Mouse (Mus musculus): ENCODE data around the gene Pafah1b1.
A peak's percentile ranks its signal among the peaks of the same experiment; 100 is the strongest.

Pafah1b1 gene

GRCm38 (mm10) chr11:74724235-74724791 is at the start of gene Pafah1b1:
TSS of gene Pafah1b1 (minus strand) at chr11:74724670.
- DNase-seq = peak; percentile 96 to 98

- DNase-seq = no peak
Measured at GRCm38 (mm10) chr11:74772386-74772785, 47.9 kb upstream of the Pafah1b1 start.

- DNase-seq = no peak
Measured at GRCm38 (mm10) chr11:74771650-74772049, 47.2 kb upstream of the Pafah1b1 start.

DNA sequence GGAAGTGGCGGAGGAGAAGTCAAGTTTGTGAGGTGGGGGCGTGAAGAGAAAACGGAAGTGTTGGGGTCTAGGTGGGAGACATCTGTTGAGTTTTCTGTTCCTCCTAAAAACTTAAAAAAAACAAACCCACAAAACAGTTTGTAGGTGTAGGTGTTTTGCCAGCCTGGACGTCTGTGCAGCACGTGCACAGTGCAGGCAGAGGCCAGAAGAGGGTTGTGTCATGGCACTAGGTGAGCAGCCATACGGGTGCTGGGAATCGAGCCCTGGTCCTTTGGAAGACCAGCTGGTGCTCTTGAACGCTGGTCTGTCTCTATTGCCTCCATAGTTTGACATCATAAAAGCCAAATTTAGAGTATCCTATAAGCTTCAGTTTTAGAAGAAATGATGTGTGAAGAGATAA is 46.8 kb upstream of the Pafah1b1 start:
- no peak for DNase-seq

DNA sequence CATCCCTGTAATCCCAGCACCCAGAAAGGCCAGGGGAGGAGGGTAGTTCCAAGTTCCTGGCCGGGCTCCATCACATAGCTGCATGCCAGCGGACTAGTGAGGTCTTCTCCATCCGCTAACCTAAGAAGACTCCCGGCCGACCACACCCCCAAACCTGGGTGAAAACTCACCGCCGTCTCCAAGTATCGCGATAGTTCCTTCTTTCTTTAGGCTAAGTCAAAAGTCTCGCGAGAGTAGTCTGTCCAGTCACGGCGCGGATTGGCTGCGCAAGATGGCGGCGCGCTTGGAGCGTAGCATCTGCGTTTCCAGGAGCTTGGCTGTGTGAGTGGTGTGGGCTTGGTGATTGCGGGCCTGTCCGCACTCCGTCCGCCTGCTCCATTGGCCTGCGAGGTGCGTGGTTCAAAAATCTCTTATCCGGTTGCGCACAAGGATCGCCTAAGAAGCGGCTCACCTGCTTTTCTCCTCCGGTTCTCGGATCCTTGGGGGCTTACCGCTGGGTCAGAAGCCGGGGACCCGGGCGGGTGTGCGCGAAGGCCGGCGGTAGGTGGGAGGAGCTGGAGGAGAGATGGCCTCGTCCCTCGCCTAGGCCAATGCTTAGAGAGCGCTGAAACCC is 46.2 kb upstream of the Pafah1b1 start, which contains the start of gene Mettl16:
Gene Mettl16 (plus strand): TSS at position 236 of the 613 bp plus-strand sequence.
- DNase-seq = peak; percentile 90 to 93

GRCm38 (mm10) chr11:74770037-74770436 is 45.6 kb upstream of the Pafah1b1 start:
- DNase-seq = no peak

DNA sequence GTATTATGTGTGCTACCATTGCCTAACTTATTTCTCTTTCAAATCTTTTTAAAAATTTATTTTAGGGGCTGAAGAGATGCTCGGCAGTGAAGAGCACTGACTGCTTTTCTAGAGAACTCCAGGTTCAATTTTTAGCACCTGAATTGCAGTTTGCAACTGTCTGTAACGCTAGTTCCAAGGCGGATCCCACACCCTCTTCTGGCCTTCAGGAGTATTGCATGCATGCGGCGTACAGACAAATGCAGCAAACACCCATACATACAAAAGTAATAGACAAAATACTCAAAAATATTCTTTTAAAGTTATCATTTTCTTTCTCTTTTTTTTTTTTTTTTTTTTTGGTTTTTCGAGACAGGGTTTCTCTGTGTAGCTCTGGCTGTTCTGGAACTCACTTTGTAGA is 43.6 kb upstream of the Pafah1b1 start:
- peak; percentile 55 to 58 for DNase-seq

DNA sequence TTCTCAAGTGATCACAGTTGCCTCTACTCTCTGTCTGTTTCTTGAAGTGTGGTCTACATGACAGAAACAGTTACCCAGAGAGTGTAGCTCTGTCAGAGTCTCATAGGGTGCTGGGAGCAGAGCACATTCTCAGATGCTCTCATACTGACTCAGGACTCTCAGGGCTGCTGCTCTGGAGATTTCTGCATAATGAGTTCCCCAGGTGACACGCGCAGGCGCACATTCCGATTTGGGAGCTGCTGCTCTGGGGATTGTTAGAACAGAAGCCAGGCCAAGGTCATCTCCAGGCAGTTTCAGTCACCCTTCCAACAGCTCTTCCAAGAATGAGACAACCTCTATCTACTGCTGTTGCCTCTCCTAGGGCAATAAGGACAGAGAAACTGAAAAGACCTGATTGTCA is 43.0 kb upstream of the Pafah1b1 start:
- no peak for DNase-seq

DNA sequence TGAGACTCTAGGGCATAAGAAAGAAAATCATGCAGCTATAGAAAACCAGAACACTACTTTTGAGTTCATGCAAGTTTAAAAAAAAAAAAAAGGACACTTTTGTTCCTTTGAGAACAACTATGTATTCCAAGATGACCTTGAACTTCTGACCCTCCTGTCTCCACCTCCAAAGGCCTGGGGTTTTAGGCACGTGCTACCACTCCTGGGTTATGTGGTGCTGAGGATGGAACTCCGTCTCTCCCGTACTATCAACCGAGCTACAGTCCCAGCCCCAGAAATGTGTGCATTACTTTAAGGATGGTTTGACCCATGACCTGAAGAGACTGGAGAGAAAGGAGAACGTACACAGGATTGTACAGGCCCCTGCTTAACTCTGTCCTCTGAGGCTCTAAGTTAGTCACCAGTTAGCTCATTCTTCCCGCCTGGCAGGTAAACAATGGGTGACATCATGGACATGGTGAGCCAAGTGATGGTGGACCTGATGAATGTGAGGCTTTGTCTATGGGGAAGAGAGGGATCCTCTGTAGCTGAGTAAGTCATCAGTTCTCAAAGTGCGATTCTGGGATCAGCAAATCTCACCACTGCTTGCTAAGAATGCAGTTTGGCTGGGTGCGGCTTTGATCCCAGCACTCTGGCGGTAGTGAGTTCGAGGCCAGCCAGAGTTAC is 39.6 kb upstream of the Pafah1b1 start:
- no peak for DNase-seq

GRCm38 (mm10) chr11:74761011-74761705 is 36.7 kb upstream of the Pafah1b1 start:
- no peak for DNase-seq

- DNase-seq = no peak
Measured at GRCm38 (mm10) chr11:74756631-74757030, 32.2 kb upstream of the Pafah1b1 start.

DNA sequence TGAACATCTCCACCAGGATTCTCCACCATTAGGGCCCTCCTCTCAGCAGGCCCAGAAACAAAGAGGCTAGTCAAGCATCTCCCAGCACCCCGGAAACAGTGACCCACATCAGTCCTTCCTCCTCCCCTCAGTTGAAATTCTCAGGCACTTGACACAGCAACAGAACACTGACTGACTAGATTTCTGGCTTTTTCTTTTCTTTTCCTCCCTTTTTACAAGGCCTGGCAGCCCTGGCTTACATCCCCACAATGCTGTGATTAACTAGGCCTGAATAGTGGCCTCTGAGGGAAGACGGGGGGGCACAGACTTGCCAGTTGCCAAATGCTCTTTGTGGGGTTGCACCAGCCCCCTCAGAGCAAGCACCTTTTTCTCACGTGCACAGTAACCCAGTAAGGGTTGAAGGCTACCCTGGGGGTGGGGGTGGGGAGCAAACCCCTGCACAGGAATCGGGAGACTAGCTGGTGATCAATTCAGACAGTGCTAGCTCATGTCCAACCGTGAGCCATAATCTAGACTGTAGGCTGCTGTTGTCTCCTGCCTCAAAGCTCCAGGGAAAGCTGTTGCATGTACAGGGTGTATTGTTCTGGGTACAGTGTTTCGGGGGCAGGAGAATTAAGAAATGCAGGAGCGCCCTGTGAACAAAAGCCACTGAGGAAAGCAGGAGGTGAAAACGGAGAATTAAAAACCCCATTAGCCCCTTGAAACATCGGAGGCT is 27.0 kb upstream of the Pafah1b1 start:
- no peak for DNase-seq

DNA sequence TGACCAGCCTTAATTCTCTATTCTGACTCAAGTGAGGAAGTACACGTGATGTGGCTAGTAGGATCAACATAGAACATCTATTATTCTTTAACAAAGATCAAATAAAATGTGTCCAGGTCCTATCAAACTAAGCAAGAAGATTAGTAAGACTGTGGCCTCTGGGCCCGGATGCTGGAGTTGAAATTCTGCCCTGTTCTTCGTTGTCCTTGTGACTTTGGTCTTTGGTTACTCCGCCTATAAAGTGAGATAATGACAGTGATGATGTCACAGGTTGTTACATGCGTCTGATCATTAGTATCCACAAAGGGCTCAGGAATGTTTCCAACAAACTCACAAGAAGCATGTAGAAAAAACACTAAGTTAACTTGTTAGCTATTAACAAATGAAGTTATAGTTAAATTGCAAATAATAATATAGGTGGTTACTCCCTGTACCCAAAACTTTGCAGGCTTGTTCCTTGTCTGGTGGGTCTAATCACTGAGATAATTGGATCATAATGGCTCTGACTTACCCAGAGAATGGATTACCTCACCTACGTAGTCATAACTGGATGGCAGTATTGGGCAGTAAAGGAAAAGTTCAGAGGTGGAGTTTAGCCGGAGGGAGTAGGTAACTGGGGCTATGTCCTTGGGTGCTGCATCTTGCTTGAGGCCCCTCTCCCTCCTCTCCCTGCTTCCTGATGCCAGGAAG is 26.3 kb upstream of the Pafah1b1 start:
- no peak for DNase-seq

DNA sequence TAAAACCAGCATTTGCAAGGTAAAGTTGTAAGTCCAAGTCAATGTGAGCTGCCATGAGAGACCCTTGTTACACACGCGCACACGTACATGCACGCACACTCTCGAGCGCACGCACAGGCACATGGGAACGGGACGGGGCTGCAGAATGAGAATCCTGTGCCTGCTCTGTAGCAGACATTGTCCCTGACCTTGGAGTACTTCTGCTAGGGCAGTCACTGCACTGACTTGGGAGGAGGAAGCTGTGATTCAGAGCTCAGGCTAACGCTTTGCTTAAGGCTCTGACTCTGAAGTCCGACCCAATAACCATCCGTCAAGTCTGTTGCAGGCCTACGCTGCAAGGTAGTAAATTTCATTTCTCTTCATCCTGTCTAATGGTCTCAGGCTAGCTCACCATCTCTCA is 24.8 kb upstream of the Pafah1b1 start:
- DNase-seq = no peak

GRCm38 (mm10) chr11:74748022-74748421 is 23.6 kb upstream of the Pafah1b1 start:
- DNase-seq = no peak

- DNase-seq = no peak
Measured at GRCm38 (mm10) chr11:74737861-74738260, 13.4 kb upstream of the Pafah1b1 start.

DNA sequence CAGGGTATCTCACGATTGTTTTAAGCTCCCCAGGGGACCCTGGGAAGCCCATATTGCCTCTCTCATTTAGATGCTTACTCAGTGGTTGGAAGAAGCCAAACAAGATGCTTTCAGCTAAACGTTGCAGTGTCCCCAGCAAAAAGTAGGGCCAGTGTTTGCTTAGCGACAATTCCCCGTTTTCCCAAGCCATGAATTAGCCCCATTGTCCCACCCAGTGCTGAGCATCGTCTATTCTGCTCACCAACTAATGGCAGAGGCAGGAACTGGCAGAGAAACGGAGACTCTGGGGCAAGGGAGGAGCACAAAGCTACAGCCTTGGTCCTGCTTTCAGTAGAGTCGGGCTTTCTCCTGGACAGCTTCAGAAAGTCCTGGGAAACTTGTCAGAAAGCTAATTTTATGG is 10.4 kb upstream of the Pafah1b1 start:
- no peak for DNase-seq

GRCm38 (mm10) chr11:74725181-74725580 is 711 bp upstream of the Pafah1b1 start:
- no peak for DNase-seq

- peak; percentile 86 to 87 for DNase-seq
Measured at GRCm38 (mm10) chr11:74723357-74724234, 874 bp downstream of the Pafah1b1 start.

- DNase-seq = no peak
Measured at GRCm38 (mm10) chr11:74721971-74722370, 2.5 kb downstream of the Pafah1b1 start.

DNA sequence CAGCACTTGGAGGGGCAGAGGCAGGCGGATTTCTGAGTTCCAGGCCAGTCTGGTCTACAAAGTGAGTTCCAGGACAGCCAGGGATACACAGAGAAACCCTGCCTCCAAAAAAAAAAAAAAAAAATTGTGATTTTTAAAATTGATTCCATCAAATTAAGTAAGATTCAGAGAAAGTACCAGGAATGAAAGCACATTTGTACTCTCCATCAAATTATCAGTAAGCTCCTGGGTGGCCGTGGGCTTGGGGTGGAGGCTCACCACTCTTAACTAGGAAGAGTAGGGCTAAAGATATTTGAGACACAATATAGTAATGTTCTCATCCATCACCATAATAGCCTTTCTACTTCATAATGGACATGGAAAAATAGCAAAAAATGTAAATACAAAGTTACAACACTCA is 3.3 kb downstream of the Pafah1b1 start:
- no peak for DNase-seq
